Mouse (Mus musculus): ENCODE data around the gene Nacad. TPM values are rescaled to one million over a fixed set of nuclear protein-coding genes. Genes with fewer than 3 reads are reported as not detected.
A peak's percentile ranks its signal among the peaks of the same experiment; 100 is the strongest.

The Nacad gene
- polyA plus RNA-seq, 1 experiment = 0.37 TPM

- no peak for TF ChIP-seq CTCF (IDR thresholded peaks at IDR 0.05; ENCODE audit: extremely low read depth, insufficient read depth, insufficient read length, insufficient replicate concordance)
- no peak for TF ChIP-seq POLR2A (IDR thresholded peaks at IDR 0.05; ENCODE audit: low read depth, low read length)
- Histone ChIP-seq H3K4me3 (ENCODE audit: extremely low read depth, insufficient read depth, insufficient read length) (no peak overlapping the region), H3K36me3 (ENCODE audit: control insufficient read depth, insufficient read depth, low read length) (peaks cover 45% of the 10 kb centered on the region), H3K4me1 (ENCODE audit: control insufficient read depth, insufficient read depth, insufficient read length) (peaks cover 18% of the 10 kb centered on the region; the same call in 1 of the 2 replicates), H3K27me3 (ENCODE audit: control insufficient read depth, insufficient read depth, low read length) (no peaks in the 10 kb centered on the region), H3K27ac (ENCODE audit: insufficient read depth, low read length) (peak overlapping the region; percentile 7; the same call in 1 of the 2 replicates)
- WGBS = 68% methylated on average over 11 of the region's 11 CpGs
- no peak for DNase-seq (ENCODE audit: low read depth in 1 of 2, low spot score in 2 of 2)
Observed at GRCm38 (mm10) chr11:6568584-6569409, 37.1 kb downstream of the Nacad start.

DNA sequence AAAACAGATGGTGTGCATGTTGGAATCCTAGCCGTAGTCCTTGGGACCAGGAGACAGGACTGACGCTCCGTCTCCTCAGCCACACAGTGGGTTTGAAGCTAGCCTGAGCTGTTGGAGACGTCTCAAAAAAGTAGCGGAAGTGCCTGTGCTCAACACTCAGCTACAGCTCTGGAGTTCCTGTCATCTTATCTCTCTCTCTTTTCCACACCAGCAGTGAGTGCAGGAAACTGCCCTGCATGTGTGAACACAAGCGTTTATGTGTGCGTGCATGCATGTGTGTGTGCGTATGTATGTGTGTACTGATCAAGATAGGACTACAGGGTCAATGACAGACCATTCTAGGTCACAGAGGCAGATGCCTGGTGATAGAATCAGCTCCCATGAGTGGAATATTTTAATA, 37.9 kb downstream of the Nacad start:
- DNase-seq (ENCODE audit: low read depth in 1 of 2, low spot score in 2 of 2) = no peak
- H3K4me1 ChIP-seq (ENCODE audit: control insufficient read depth, insufficient read depth, insufficient read length) = peaks cover 24% of the 10 kb centered on the region; the same call in 1 of the 2 replicates
- H3K27ac ChIP-seq (ENCODE audit: insufficient read depth, low read length) = no peak overlapping the region
- H3K4me3 ChIP-seq (ENCODE audit: extremely low read depth, insufficient read depth, insufficient read length) = no peak overlapping the region
- 55% methylated on average over 8 of the region's 8 CpGs for WGBS
- peaks cover 46% of the 10 kb centered on the region for H3K36me3 ChIP-seq (ENCODE audit: control insufficient read depth, insufficient read depth, low read length)
- TF ChIP-seq CTCF (IDR thresholded peaks at IDR 0.05; ENCODE audit: extremely low read depth, insufficient read depth, insufficient read length, insufficient replicate concordance) (no peak), POLR2A (IDR thresholded peaks at IDR 0.05; ENCODE audit: low read depth, low read length) (no peak)
- no peaks in the 10 kb centered on the region for H3K27me3 ChIP-seq (ENCODE audit: control insufficient read depth, insufficient read depth, low read length)

GRCm38 (mm10) chr11:6566496-6566895, 39.4 kb downstream of the Nacad start:
- TF ChIP-seq POLR2A (IDR thresholded peaks at IDR 0.05; ENCODE audit: low read depth, low read length) = no peak
- TF ChIP-seq CTCF (IDR thresholded peaks at IDR 0.05; ENCODE audit: extremely low read depth, insufficient read depth, insufficient read length, insufficient replicate concordance) = no peak
- peaks cover 39% of the 10 kb centered on the region for H3K36me3 ChIP-seq (ENCODE audit: control insufficient read depth, insufficient read depth, low read length)
- H3K27me3 ChIP-seq (ENCODE audit: control insufficient read depth, insufficient read depth, low read length) = no peaks in the 10 kb centered on the region
- H3K4me3 ChIP-seq (ENCODE audit: extremely low read depth, insufficient read depth, insufficient read length) = no peak overlapping the region
- WGBS = 40% methylated on average over 4 of the region's 4 CpGs
- H3K4me1 ChIP-seq (ENCODE audit: control insufficient read depth, insufficient read depth, insufficient read length) = peaks cover 24% of the 10 kb centered on the region; the same call in 1 of the 2 replicates
- DNase-seq (ENCODE audit: low read depth in 1 of 2, low spot score in 2 of 2) = no peak
- no peak overlapping the region for H3K27ac ChIP-seq (ENCODE audit: insufficient read depth, low read length)

- 42% methylated on average over 4 of the region's 4 CpGs for WGBS
- H3K4me3 ChIP-seq (ENCODE audit: extremely low read depth, insufficient read depth, insufficient read length) = peak overlapping the region; percentile 20; the same call in 1 of the 2 replicates
- peaks cover 23% of the 10 kb centered on the region; the same call in 1 of the 2 replicates for H3K4me1 ChIP-seq (ENCODE audit: control insufficient read depth, insufficient read depth, insufficient read length)
- no peak for TF ChIP-seq CTCF (IDR thresholded peaks at IDR 0.05; ENCODE audit: extremely low read depth, insufficient read depth, insufficient read length, insufficient replicate concordance)
- no peak for TF ChIP-seq POLR2A (IDR thresholded peaks at IDR 0.05; ENCODE audit: low read depth, low read length)
- peaks cover 20% of the 10 kb centered on the region for H3K36me3 ChIP-seq (ENCODE audit: control insufficient read depth, insufficient read depth, low read length)
- no peak for DNase-seq (ENCODE audit: low read depth in 1 of 2, low spot score in 2 of 2)
- H3K27ac ChIP-seq (ENCODE audit: insufficient read depth, low read length) = no peak overlapping the region
- no peaks in the 10 kb centered on the region for H3K27me3 ChIP-seq (ENCODE audit: control insufficient read depth, insufficient read depth, low read length)
Observed at GRCm38 (mm10) chr11:6563201-6563600, 42.7 kb downstream of the Nacad start.

GRCm38 (mm10) chr11:6562359-6562758, 43.5 kb downstream of the Nacad start:
- peak overlapping the region; percentile 93 for H3K27ac ChIP-seq (ENCODE audit: insufficient read depth, low read length)
- H3K27me3 ChIP-seq (ENCODE audit: control insufficient read depth, insufficient read depth, low read length) = no peaks in the 10 kb centered on the region
- peak overlapping the region; percentile 76 for H3K4me3 ChIP-seq (ENCODE audit: extremely low read depth, insufficient read depth, insufficient read length)
- peak in 1 of 2 experiments; percentile 61 for DNase-seq (ENCODE audit: low read depth in 1 of 2, low spot score in 2 of 2)
- peaks cover 20% of the 10 kb centered on the region for H3K36me3 ChIP-seq (ENCODE audit: control insufficient read depth, insufficient read depth, low read length)
- WGBS = 16% methylated on average over 6 of the region's 6 CpGs
- peaks cover 28% of the 10 kb centered on the region; the same call in 1 of the 2 replicates for H3K4me1 ChIP-seq (ENCODE audit: control insufficient read depth, insufficient read depth, insufficient read length)
- TF ChIP-seq POLR2A (IDR thresholded peaks at IDR 0.05; ENCODE audit: low read depth, low read length) (peak; percentile 19; the same call in 1 of the 2 replicates), CTCF (IDR thresholded peaks at IDR 0.05; ENCODE audit: extremely low read depth, insufficient read depth, insufficient read length, insufficient replicate concordance) (no peak)

DNA sequence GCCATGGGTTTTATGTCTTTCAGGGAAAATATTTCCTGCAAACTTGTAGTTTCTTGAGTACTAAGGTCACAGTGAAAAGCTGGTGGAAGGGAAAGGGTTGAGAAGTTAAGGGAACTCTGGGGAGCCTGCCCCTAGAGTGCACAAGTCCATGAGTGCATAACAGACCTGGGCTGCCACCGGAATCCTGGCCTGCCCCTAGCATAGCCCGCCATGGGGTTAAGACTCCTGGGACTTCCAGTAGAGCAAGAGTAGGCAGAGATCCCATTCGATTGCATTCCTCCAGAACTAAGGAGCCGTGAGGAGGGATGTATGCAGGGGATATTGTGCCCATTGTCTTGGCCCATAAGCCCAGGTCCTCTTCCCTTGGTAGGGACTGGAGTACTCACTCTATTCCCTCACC, 44.4 kb downstream of the Nacad start:
- Histone ChIP-seq H3K27me3 (ENCODE audit: control insufficient read depth, insufficient read depth, low read length) (no peaks in the 10 kb centered on the region), H3K4me3 (ENCODE audit: extremely low read depth, insufficient read depth, insufficient read length) (peak overlapping the region; percentile 76), H3K4me1 (ENCODE audit: control insufficient read depth, insufficient read depth, insufficient read length) (peaks cover 25% of the 10 kb centered on the region; the same call in 1 of the 2 replicates), H3K36me3 (ENCODE audit: control insufficient read depth, insufficient read depth, low read length) (peaks cover 15% of the 10 kb centered on the region), H3K27ac (ENCODE audit: insufficient read depth, low read length) (peak overlapping the region; percentile 93)
- no peak for DNase-seq (ENCODE audit: low read depth in 1 of 2, low spot score in 2 of 2)
- TF ChIP-seq CTCF (IDR thresholded peaks at IDR 0.05; ENCODE audit: extremely low read depth, insufficient read depth, insufficient read length, insufficient replicate concordance) = no peak
- TF ChIP-seq POLR2A (IDR thresholded peaks at IDR 0.05; ENCODE audit: low read depth, low read length) = no peak
- whole genome bisulfite sequencing = 5% methylated on average over 4 of the region's 4 CpGs

All from spleen, adult 2 months (tissue).